Mouse (Mus musculus) heart, postnatal 0 days (tissue): ENCODE results near the gene Lmbr1l.

Experiments
- CTCF ChIP-seq: IDR thresholded peaks from 2 replicates; pipeline ENCODE4 v1.5.1; 2016; ENCODE audit warnings: antibody characterized with exemption, control low read depth, low read depth
- EP300 ChIP-seq: IDR thresholded peaks from 2 replicates; pipeline ENCODE4 v1.6.1; 2016; ENCODE audit warnings: antibody characterized with exemption, low read depth

DNA sequence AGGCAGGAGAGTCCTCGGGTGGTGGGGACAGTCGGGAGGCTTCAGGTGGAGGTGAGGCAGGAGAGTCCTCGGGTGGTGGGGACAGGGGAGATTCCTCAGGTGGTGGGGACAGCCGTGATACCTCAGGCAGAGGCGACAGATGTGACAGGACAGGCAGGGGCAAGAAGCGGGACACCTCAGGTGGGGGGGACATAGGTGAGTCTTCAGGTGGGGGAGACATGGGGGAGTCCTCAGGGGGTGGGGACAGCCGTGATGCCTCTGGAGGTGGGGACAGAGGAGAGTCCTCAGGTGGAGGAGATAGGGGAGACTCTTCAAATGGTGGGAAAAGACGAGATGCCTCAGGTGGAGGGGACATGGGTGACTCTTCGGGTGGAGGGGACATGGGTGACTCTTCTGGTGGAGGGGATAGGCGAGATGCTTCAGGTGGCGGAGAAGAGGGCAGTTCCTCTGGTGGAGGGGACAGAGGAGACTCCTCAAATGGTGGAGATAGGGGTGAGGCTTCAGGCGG lies 54.5 kb downstream of the Lmbr1l start:
- no peak for TF ChIP-seq CTCF
- TF ChIP-seq EP300 = no peak
